Mouse (Mus musculus) embryonic facial prominence, embryonic 13.5 days (tissue): ENCODE measurements around the gene Rgs4. TPM values are rescaled to one million over a fixed set of nuclear protein-coding genes. Genes with fewer than 3 reads are reported as not detected.

ENCODE experiments used
- polyA plus RNA-seq: library from polyadenylated mRNA; unstranded; fragments of >200 nt; fragmentation: Nextera tagmentation; extraction: Ambion mirVana; gene quantifications from 2 replicates; pipeline ENCODE4 v1.2.1, GENCODE M21; 2015

Gene Rgs4
- polyA plus RNA-seq, 1 experiment from 2014 or later, result 3.9 TPM

Other genes starting within 250 kb of the Rgs4 start
- gene Nuf2, start 216.2 kb downstream of the Rgs4 start, polyA plus RNA-seq, result 54.4 and 56.5 TPM in 2 replicates
- 2.5 and 2.8 TPM in 2 replicates for gene Rgs5, start 92.1 kb downstream of the Rgs4 start, polyA plus RNA-seq
- 0.72 TPM in 1 of 2 replicates, not detected in the other for gene Ccdc190, start 181.0 kb upstream of the Rgs4 start, polyA plus RNA-seq
- 18.4 and 20.0 TPM in 2 replicates for gene Hsd17b7, start 221.6 kb upstream of the Rgs4 start, polyA plus RNA-seq